Mouse (Mus musculus) spleen, adult 12 weeks (tissue): ENCODE results near the gene Pdlim5.
A peak's percentile ranks its signal among the peaks of the same experiment; 100 is the strongest.
"Not testable (repeated sequence)": the region's sequence is repeated elsewhere in the genome, so short reads cannot be mapped to it uniquely, and the experiment has no call there.

Source experiments
- DNase-seq: peaks from one replicate; pipeline ENCODE4 v3.0.0; 2022; ENCODE audit warnings: low spot score

Pdlim5 gene

GRCm38 (mm10) chr3:142395520-142396193 is at the start of gene Pdlim5:
Gene Pdlim5 (minus strand): TSS chr3:142395696.
- peak; percentile 95 for DNase-seq

- no peak for DNase-seq
These were observed 48.2 kb upstream of the Pdlim5 start for GRCm38 (mm10) chr3:142443710-142444043.

- DNase-seq = no peak
These were observed 47.7 kb upstream of the Pdlim5 start for GRCm38 (mm10) chr3:142443006-142443709.

- DNase-seq = no peak
These were observed 46.7 kb upstream of the Pdlim5 start for GRCm38 (mm10) chr3:142442161-142442560.

GRCm38 (mm10) chr3:142441142-142441541 is 45.6 kb upstream of the Pdlim5 start:
- DNase-seq = no peak

- no peak for DNase-seq
These were observed 44.7 kb upstream of the Pdlim5 start for GRCm38 (mm10) chr3:142440191-142440590.

- no peak for DNase-seq
These were observed 44.1 kb upstream of the Pdlim5 start for GRCm38 (mm10) chr3:142439591-142440093.

GRCm38 (mm10) chr3:142438630-142439029 is 43.1 kb upstream of the Pdlim5 start:
- not testable (repeated sequence) for DNase-seq

GRCm38 (mm10) chr3:142436824-142437223 is 41.3 kb upstream of the Pdlim5 start:
- DNase-seq = no peak

- DNase-seq = no peak
These were observed 40.7 kb upstream of the Pdlim5 start for GRCm38 (mm10) chr3:142436212-142436611.

- DNase-seq = no peak
These were observed 39.3 kb upstream of the Pdlim5 start for GRCm38 (mm10) chr3:142434786-142435168.

- no peak for DNase-seq
These were observed 38.8 kb upstream of the Pdlim5 start for GRCm38 (mm10) chr3:142434127-142434785.

GRCm38 (mm10) chr3:142431481-142431880 is 36.0 kb upstream of the Pdlim5 start:
- no peak for DNase-seq

GRCm38 (mm10) chr3:142430048-142430447 is 34.6 kb upstream of the Pdlim5 start:
- DNase-seq = no peak

- DNase-seq = no peak
These were observed 31.3 kb upstream of the Pdlim5 start for GRCm38 (mm10) chr3:142426806-142427205.

GRCm38 (mm10) chr3:142424134-142424533 is 28.6 kb upstream of the Pdlim5 start:
- DNase-seq = no peak

GRCm38 (mm10) chr3:142423501-142423917 is 28.0 kb upstream of the Pdlim5 start:
- no peak for DNase-seq

GRCm38 (mm10) chr3:142422229-142422628 is 26.7 kb upstream of the Pdlim5 start:
- no peak for DNase-seq

- DNase-seq = no peak
These were observed 26.0 kb upstream of the Pdlim5 start for GRCm38 (mm10) chr3:142421470-142421869.

- DNase-seq = no peak
These were observed 22.5 kb upstream of the Pdlim5 start for GRCm38 (mm10) chr3:142417996-142418395.

- no peak for DNase-seq
These were observed 17.9 kb upstream of the Pdlim5 start for GRCm38 (mm10) chr3:142413345-142413885.

- no peak for DNase-seq
These were observed 15.4 kb upstream of the Pdlim5 start for GRCm38 (mm10) chr3:142410930-142411329.
